10 mouse cellular contexts compared by ENCODE assay signal in genomic region chr15:25731053-25731452, GRCm38 (mm10).
DNase-seq lines count a peak whose midpoint lies in the region; ATAC-seq lines count a peak whose summit lies in the region.
"Had no signal": no experiment of that assay in that cellular context is flagged by ENCODE, and none has a peak within 500 bp of the region (broad histone marks: within the 10 kb centered on the region; RNA-seq: fewer than 3 reads in every experiment).

No protein-coding gene starts in this region.

- no peak overlapping the region for H3K4me3 ChIP-seq in forebrain, embryonic 16.5 days (replicated peaks; ENCODE audit: low read length)
- H3K4me3 ChIP-seq: embryonic facial prominence, embryonic 13.5 days; heart, embryonic 13.5 days had no signal

- no peaks in the 10 kb centered on the region for H3K4me1 ChIP-seq in forebrain, embryonic 16.5 days (replicated peaks; ENCODE audit: control insufficient read depth, insufficient read depth, low read length)
- H3K4me1 ChIP-seq: embryonic facial prominence, embryonic 13.5 days had no signal

- no peaks in the 10 kb centered on the region for H3K36me3 ChIP-seq in forebrain, embryonic 16.5 days (ENCODE audit: control insufficient read depth, insufficient read depth)

- DNase-seq in left cerebral cortex, adult 18-20 months (ENCODE audit: low spot score in 2 of 2), result peak; percentile 16 to 26
- no peak for DNase-seq in left cerebral cortex, adult 11 months (ENCODE audit: low spot score)
- peak; percentile 60 for DNase-seq in brain, adult 2 months (ENCODE audit: low read depth, low spot score)
- DNase-seq in retina, embryonic 14.5 days (ENCODE audit: low spot score), result peak; percentile 54
- DNase-seq in heart, postnatal 14 days, result no peak
- DNase-seq: layer of hippocampus, adult 9-11 months had no signal

- intact Hi-C loops in heart, postnatal 14 days (cut with DNase I), result loop anchor here (5.0 kb wide), 1 partner anchor 231 kb away; no protein-coding TSS in a partner anchor

- H3K9ac ChIP-seq in forebrain, embryonic 16.5 days (replicated peaks; ENCODE audit: low read depth, low read length), result no peak overlapping the region
- H3K9ac ChIP-seq: embryonic facial prominence, embryonic 13.5 days; heart, embryonic 13.5 days had no signal

- H3K4me2 ChIP-seq in forebrain, embryonic 16.5 days (ENCODE audit: low read length), result no peak overlapping the region
- H3K4me2 ChIP-seq: embryonic facial prominence, embryonic 13.5 days; heart, embryonic 13.5 days had no signal

- WGBS in forebrain, embryonic 16.5 days, result 15% methylated on average over 9 of the region's 9 CpGs

- no peaks in the 10 kb centered on the region for H3K27me3 ChIP-seq in forebrain, embryonic 16.5 days (replicated peaks; ENCODE audit: control insufficient read depth, insufficient read depth, low read length)
- H3K27me3 ChIP-seq: embryonic facial prominence, embryonic 13.5 days; heart, embryonic 13.5 days had no signal

- ATAC-seq in forebrain, embryonic 16.5 days, result peak; percentile 71; the same call in 1 of the 2 replicates
- ATAC-seq in monocyte, adult 5-6 weeks (replicated peaks; ENCODE audit: insufficient number of reproducible peaks, low FRiP score, low TSS enrichment, poor library complexity, severe bottlenecking), result no peak

- no peaks in the 10 kb centered on the region for H3K9me3 ChIP-seq in forebrain, embryonic 16.5 days (ENCODE audit: control insufficient read depth, low read length)
- H3K9me3 ChIP-seq: embryonic facial prominence, embryonic 13.5 days; heart, embryonic 13.5 days had no signal

- H3K27ac ChIP-seq in forebrain, embryonic 16.5 days (ENCODE audit: low read length), result no peak overlapping the region
- H3K27ac ChIP-seq: embryonic facial prominence, embryonic 13.5 days; heart, embryonic 13.5 days had no signal

Comparison
In these comparisons a context has a peak if more than half of its experiments do, and no peak if none do; other contexts are left out.
1. DNase-seq: peak in left cerebral cortex, adult 18-20 months (2 of 2), brain, adult 2 months (single experiment) and retina, embryonic 14.5 days (single experiment); none in left cerebral cortex, adult 11 months (single experiment) and heart, postnatal 14 days (0 of 2).